Mouse (Mus musculus) small intestine, adult 2 months (tissue): ENCODE results near the gene Rhobtb3. TPM values are rescaled to one million over a fixed set of nuclear protein-coding genes. Genes with fewer than 3 reads are reported as not detected.

ENCODE experiments used
- H3K27ac ChIP-seq: fragments of 200-500 bp; 2 replicates; pipeline ENCODE4 v1.5.1; 2012; ENCODE audit warnings: low read depth, low read length, control low read depth, inconsistent platforms; ENCODE audit not compliant: insufficient read depth
- H3K27me3 ChIP-seq: fragments of 200-500 bp; 2 replicates; pipeline ENCODE4 v1.6.1; 2012; ENCODE audit warnings: mild to moderate bottlenecking, moderate library complexity, low read length, inconsistent platforms; ENCODE audit not compliant: control insufficient read depth, insufficient read depth
- H3K36me3 ChIP-seq: fragments of 200-500 bp; 2 replicates; pipeline ENCODE4 v1.6.1; 2012; ENCODE audit warnings: mild to moderate bottlenecking, low read length, control low read depth, inconsistent platforms; ENCODE audit not compliant: control insufficient read depth, insufficient read depth
- H3K4me1 ChIP-seq: fragments of 200-500 bp; 2 replicates; pipeline ENCODE4 v1.6.1; 2012; ENCODE audit warnings: low read length, inconsistent platforms, mixed read lengths; ENCODE audit not compliant: control insufficient read depth, insufficient read depth, insufficient read length
- H3K4me3 ChIP-seq: fragments of 200-500 bp; 2 replicates; pipeline ENCODE4 v1.5.1; 2012; ENCODE audit warnings: low read depth, mild to moderate bottlenecking, control low read depth, inconsistent platforms, low read length, moderate library complexity
- CTCF ChIP-seq: fragments of 200-500 bp; IDR thresholded peaks from 2 replicates; pipeline ENCODE4 v1.5.1; 2012; ENCODE audit warnings: low read depth, mild to moderate bottlenecking, control low read depth, inconsistent platforms, low read length, moderate library complexity, mixed read lengths; ENCODE audit not compliant: insufficient replicate concordance, insufficient read length; ENCODE audit errors: extremely low read depth
- POLR2A ChIP-seq: fragments of 200-500 bp; IDR thresholded peaks from 2 replicates; pipeline ENCODE4 v1.6.1; 2012; ENCODE audit warnings: low read depth, mild to moderate bottlenecking, control low read depth, inconsistent platforms, low read length, moderate library complexity
- WGBS: fragments of 180-500 bp; shearing (Covaris S2); methylation state at CpG from one replicate; pipeline ENCODE4 v1.1.7; 2018; 5-methylcytosine and 5-hydroxymethylcytosine counted together
- polyA plus RNA-seq: library from polyadenylated mRNA; depleted of rRNA; stranded (reverse); fragments of >200 nt; gene quantifications from 2 replicates; pipeline ENCODE4 v1.2.3, GENCODE M21; 2012

Rhobtb3 gene
- polyA plus RNA-seq, 1 experiment, result 3.9 TPM

- H3K4me1 ChIP-seq, result peaks cover 2% of the 10 kb centered on the region; the same call in 1 of the 2 replicates
- TF ChIP-seq POLR2A (no peak), CTCF (no peak)
- H3K36me3 ChIP-seq, result 0 out of 2 replicates have a peak, but pooled peaks cover 4% of the 10 kb centered on the region
- H3K27me3 ChIP-seq, result no peaks in the 10 kb centered on the region
- WGBS, result 89% methylated on average over 2 of the region's 2 CpGs
- H3K27ac ChIP-seq, result no peak overlapping the region
- H3K4me3 ChIP-seq, result no peak overlapping the region
These were observed 75.8 kb downstream of the Rhobtb3 start for GRCm38 (mm10) chr13:75867876-75868275.

- H3K4me1 ChIP-seq, result no peaks in the 10 kb centered on the region
- H3K4me3 ChIP-seq, result no peak overlapping the region
- H3K27ac ChIP-seq, result no peak overlapping the region
- no peaks in the 10 kb centered on the region for H3K27me3 ChIP-seq
- no peak for TF ChIP-seq CTCF
- TF ChIP-seq POLR2A, result no peak
- H3K36me3 ChIP-seq, result no peaks in the 10 kb centered on the region
These were observed 78.1 kb downstream of the Rhobtb3 start for GRCm38 (mm10) chr13:75865486-75866184.

GRCm38 (mm10) chr13:75859264-75859844 lies 84.4 kb downstream of the Rhobtb3 start:
- peaks cover 2% of the 10 kb centered on the region; the same call in 1 of the 2 replicates for H3K36me3 ChIP-seq
- TF ChIP-seq CTCF, result no peak
- TF ChIP-seq POLR2A, result no peak
- H3K27me3 ChIP-seq, result no peaks in the 10 kb centered on the region
- no peak overlapping the region for H3K4me3 ChIP-seq
- H3K4me1 ChIP-seq, result no peaks in the 10 kb centered on the region
- H3K27ac ChIP-seq, result peak overlapping the region; percentile 67
- 32% methylated on average over 1 of the region's 1 CpGs for WGBS

GRCm38 (mm10) chr13:75853118-75853517 lies 90.6 kb downstream of the Rhobtb3 start:
- WGBS, result 80% methylated on average over 3 of the region's 3 CpGs
- TF ChIP-seq CTCF, result no peak
- TF ChIP-seq POLR2A, result no peak
- no peak overlapping the region for H3K27ac ChIP-seq

GRCm38 (mm10) chr13:75852027-75852426 lies 91.7 kb downstream of the Rhobtb3 start:
- no peak for TF ChIP-seq CTCF
- TF ChIP-seq POLR2A, result no peak
- no peak overlapping the region for H3K27ac ChIP-seq
- H3K4me3 ChIP-seq, result no peak overlapping the region
- H3K27me3 ChIP-seq, result no peaks in the 10 kb centered on the region
- peaks cover 39% of the 10 kb centered on the region for H3K36me3 ChIP-seq
- 0 out of 2 replicates have a peak, but pooled peaks cover 2% of the 10 kb centered on the region for H3K4me1 ChIP-seq
- WGBS, result 86% methylated on average over 4 of the region's 4 CpGs

More at GRCm38 (mm10) chr13:75853118-75853517, 90.6 kb downstream of the Rhobtb3 start:
- no peaks in the 10 kb centered on the region for H3K27me3 ChIP-seq
- no peak overlapping the region for H3K4me3 ChIP-seq
- 0 out of 2 replicates have a peak, but pooled peaks cover 2% of the 10 kb centered on the region for H3K4me1 ChIP-seq
- H3K36me3 ChIP-seq, result peaks cover 28% of the 10 kb centered on the region

- TF ChIP-seq CTCF, result no peak
- no peak for TF ChIP-seq POLR2A
- no peak overlapping the region for H3K4me3 ChIP-seq
- H3K27ac ChIP-seq, result no peak overlapping the region
- 86% methylated on average over 6 of the region's 6 CpGs for WGBS
- H3K27me3 ChIP-seq, result no peaks in the 10 kb centered on the region
- peaks cover 36% of the 10 kb centered on the region for H3K36me3 ChIP-seq
- H3K4me1 ChIP-seq, result peaks cover 10% of the 10 kb centered on the region; the same call in 1 of the 2 replicates
These were observed 96.7 kb downstream of the Rhobtb3 start for GRCm38 (mm10) chr13:75847027-75847426.

- H3K4me3 ChIP-seq, result no peak overlapping the region; the same call in 1 of the 2 replicates
- WGBS, result 17% methylated on average over 4 of the region's 4 CpGs
These were observed 98.1 kb downstream of the Rhobtb3 start for GRCm38 (mm10) chr13:75845519-75846166.

More at GRCm38 (mm10) chr13:75845519-75846166, 98.1 kb downstream of the Rhobtb3 start:
- Histone ChIP-seq H3K27ac (peak overlapping the region; percentile 62), H3K36me3 (peaks cover 29% of the 10 kb centered on the region), H3K4me1 (peaks cover 10% of the 10 kb centered on the region; the same call in 1 of the 2 replicates), H3K27me3 (no peaks in the 10 kb centered on the region)
- TF ChIP-seq CTCF (no peak), POLR2A (no peak)
